Mouse (Mus musculus): ENCODE results near the gene Srsy. TPM values are rescaled to one million over a fixed set of nuclear protein-coding genes. Genes with fewer than 3 reads are reported as not detected.

Srsy gene
- total RNA-seq (2023): not detected

DNA sequence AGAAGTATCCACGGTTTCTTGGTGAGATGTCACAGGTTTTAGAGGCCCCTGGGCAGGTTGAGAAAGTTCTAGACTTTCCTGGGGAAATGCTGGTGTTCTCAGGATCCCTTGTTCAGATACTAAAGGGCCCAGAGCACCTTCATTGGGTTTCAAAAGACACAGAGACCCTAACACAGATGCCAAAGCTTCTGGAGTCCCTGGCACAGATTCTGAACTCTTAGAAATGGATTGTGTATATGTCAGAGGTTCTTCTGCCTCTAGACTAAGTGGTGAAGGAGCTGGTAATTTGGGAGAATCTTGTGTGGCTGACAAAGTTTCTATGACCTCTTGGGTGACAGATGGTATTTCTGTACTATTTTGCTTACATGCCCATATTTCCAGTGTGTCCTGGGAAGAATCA lies at the start of gene Srsy:
TSS of gene Srsy (minus strand) at position 101 of the 400 bp plus-strand sequence.

Other genes with a start within 250 kb of the Srsy start
- not detected for gene Gm21904, start 91.1 kb downstream of the Srsy start, total RNA-seq (2023)
- not detected for gene Gm20772, start 62.6 kb downstream of the Srsy start, total RNA-seq (2023)
- gene Gm20831, start 62.6 kb downstream of the Srsy start, total RNA-seq (2023): not detected
- not detected for gene Gm21764, start 124.5 kb upstream of the Srsy start, total RNA-seq (2023)
- gene Ssty1, start 151.8 kb upstream of the Srsy start, total RNA-seq (2023): not detected

Data from CD4-positive naive resting alpha-beta T cell, adult 76 days (primary cell).